8 mouse cellular contexts compared by ENCODE assay signal in genomic region chr8:121513429-121513828, GRCm38 (mm10). TPM values are rescaled to one million over a fixed set of nuclear protein-coding genes. Genes with fewer than 3 reads are reported as not detected.
DNase-seq lines count a peak whose midpoint lies in the region; ATAC-seq lines count a peak whose summit lies in the region.

No protein-coding gene starts in this region.

- peak; percentile 28 for DNase-seq in 3134 (ENCODE audit: extremely low read depth, insufficient read length, low spot score)
- DNase-seq in adrenal gland, postnatal 10 days: peak; percentile 91
- peak; percentile 76 for DNase-seq in embryo, embryonic 11.5 days (ENCODE audit: low read depth, low spot score)
- peak; percentile 65 to 73 for DNase-seq in gastrocnemius, postnatal 4 days (ENCODE audit: low spot score in 2 of 2)
- DNase-seq in left cerebral cortex, postnatal 25 days (ENCODE audit: low spot score in 2 of 2): peak; percentile 76
- peak; percentile 94 for DNase-seq in midbrain, embryonic 14.5 days
- DNase-seq in spleen, adult 12 weeks (ENCODE audit: low spot score): peak; percentile 44

- H3K4me1 ChIP-seq in intestine, embryonic 16.5 days (ENCODE audit: control insufficient read depth, insufficient read depth, low read length): no peaks in the 10 kb centered on the region
- no peaks in the 10 kb centered on the region for H3K4me1 ChIP-seq in midbrain, embryonic 14.5 days (ENCODE audit: control insufficient read depth, insufficient read depth, low read length)

- no peak overlapping the region for H3K27ac ChIP-seq in intestine, embryonic 16.5 days (ENCODE audit: low read length)
- no peak overlapping the region for H3K27ac ChIP-seq in midbrain, embryonic 14.5 days (replicated peaks; ENCODE audit: low read depth, low read length)

- peaks cover 9% of the 10 kb centered on the region; the same call in 1 of the 2 replicates for H3K27me3 ChIP-seq in intestine, embryonic 16.5 days (replicated peaks; ENCODE audit: control insufficient read depth, insufficient read depth, low read length)
- H3K27me3 ChIP-seq in midbrain, embryonic 14.5 days (ENCODE audit: control insufficient read depth, insufficient read depth, low read length): 0 out of 2 replicates have a peak, but pooled peaks cover 5% of the 10 kb centered on the region

- intact Hi-C loops in left cerebral cortex, postnatal 25 days (cut with DNase I): loop anchor here (1.0 to 2.0 kb wide), 2 partner anchors 121 to 400 kb away; no protein-coding TSS in a partner anchor

- 4% methylated on average over 12 of the region's 12 CpGs for WGBS in intestine, embryonic 16.5 days
- WGBS in midbrain, embryonic 14.5 days: 9% methylated on average over 12 of the region's 12 CpGs

- no peaks in the 10 kb centered on the region for H3K36me3 ChIP-seq in intestine, embryonic 16.5 days (ENCODE audit: control insufficient read depth, insufficient read depth, low read length)
- H3K36me3 ChIP-seq in midbrain, embryonic 14.5 days (ENCODE audit: control insufficient read depth, insufficient read depth, low read length): no peaks in the 10 kb centered on the region

- H3K9me3 ChIP-seq in intestine, embryonic 16.5 days (ENCODE audit: control insufficient read depth, low read length): no peaks in the 10 kb centered on the region
- no peaks in the 10 kb centered on the region for H3K9me3 ChIP-seq in midbrain, embryonic 14.5 days (ENCODE audit: control insufficient read depth, low read length)

- peak; percentile 55; the same call in 1 of the 2 replicates for ATAC-seq in intestine, embryonic 16.5 days
- ATAC-seq in midbrain, embryonic 14.5 days (ENCODE audit: low FRiP score, low TSS enrichment): peak; percentile 57; the same call in 1 of the 2 replicates

- H3K4me3 ChIP-seq in intestine, embryonic 16.5 days (ENCODE audit: low read length): no peak overlapping the region
- no peak overlapping the region for H3K4me3 ChIP-seq in midbrain, embryonic 14.5 days (replicated peaks; ENCODE audit: low read depth, low read length)

- no peak overlapping the region for H3K9ac ChIP-seq in intestine, embryonic 16.5 days (ENCODE audit: low read depth, low read length)
- H3K9ac ChIP-seq in midbrain, embryonic 14.5 days (replicated peaks; ENCODE audit: low read length): no peak overlapping the region

- H3K4me2 ChIP-seq in intestine, embryonic 16.5 days (ENCODE audit: low read depth, low read length): no peak overlapping the region
- H3K4me2 ChIP-seq in midbrain, embryonic 14.5 days (ENCODE audit: low read length): no peak overlapping the region

RNA-seq across cellular contexts. Expression of gene 1700018B08Rik, which starts 30.7 kb away (rescaled TPM):
- not detected for total RNA-seq in adrenal gland, postnatal 10 days (2021)
- not detected for total RNA-seq in gastrocnemius, postnatal 4 days (2021)
- polyA plus RNA-seq in intestine, embryonic 16.5 days (2015; fragmentation: Nextera tagmentation; extraction: Ambion mirVana): not detected in 2 replicates
- not detected for total RNA-seq in left cerebral cortex, postnatal 25 days (2021)
- polyA plus RNA-seq in midbrain, embryonic 14.5 days (2014; fragmentation: Nextera tagmentation; extraction: Ambion mirVana): 0.22 TPM in 1 of 2 replicates, not detected in the other

Comparison
In these comparisons a context has a peak if more than half of its experiments do, and no peak if none do; other contexts are left out.
1. DNase-seq: peak in every context shown above with its lines; median percentile 94 in midbrain, embryonic 14.5 days; 91 in adrenal gland, postnatal 10 days; 76 in embryo, embryonic 11.5 days; 76 in left cerebral cortex, postnatal 25 days; 69 in gastrocnemius, postnatal 4 days; 44 in spleen, adult 12 weeks; 28 in 3134.